Mouse (Mus musculus) testis, adult 2 months (tissue): ENCODE results near the gene Diras1.

ENCODE experiments used
- CTCF ChIP-seq: fragments of 200-500 bp; IDR thresholded peaks from 2 replicates; pipeline ENCODE4 v1.5.1; 2012; ENCODE audit warnings: low read depth, mild to moderate bottlenecking, inconsistent platforms, low read length, moderate library complexity; ENCODE audit not compliant: control insufficient read depth, insufficient read depth, insufficient replicate concordance
- POLR2A ChIP-seq: fragments of 200-500 bp; IDR thresholded peaks from 2 replicates; pipeline ENCODE4 v1.6.1; 2012; ENCODE audit warnings: low read depth, mild to moderate bottlenecking, inconsistent platforms, low read length, moderate library complexity; ENCODE audit not compliant: control insufficient read depth

DNA sequence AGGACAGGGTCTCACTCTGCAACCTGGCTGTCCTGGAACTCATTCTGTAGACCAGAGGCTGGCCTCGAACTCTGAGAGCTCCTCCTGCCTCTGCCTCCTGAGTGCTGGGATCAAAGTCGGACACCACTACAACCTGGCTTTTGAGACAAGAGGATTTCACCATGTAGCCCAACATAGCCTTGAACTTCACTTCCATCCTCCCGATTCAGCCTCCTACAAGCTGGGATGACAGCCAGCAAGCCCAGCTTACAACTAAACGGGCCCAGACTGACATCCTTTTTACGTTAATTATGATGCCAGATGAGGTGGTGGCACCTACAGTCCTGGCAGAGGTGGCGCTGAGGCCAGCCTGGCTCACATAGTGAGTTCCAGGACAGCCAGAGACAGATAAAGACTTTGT, 33.4 kb upstream of the Diras1 start:
- TF ChIP-seq POLR2A (no peak), CTCF (no peak)
